Mouse (Mus musculus): ENCODE results near the gene Stkld1.

The Stkld1 gene

GRCm38 (mm10) chr2:26915927-26916728 lies 17.7 kb upstream of the Stkld1 start, which contains the start of the genes Surf2 and Surf1:
Gene Surf2 (plus strand): TSS chr2:26916367.
Gene Surf1 (minus strand): TSS chr2:26916530.
- peak; percentile 83 for DNase-seq (ENCODE audit: extremely low spot score, low spot score)

DNA sequence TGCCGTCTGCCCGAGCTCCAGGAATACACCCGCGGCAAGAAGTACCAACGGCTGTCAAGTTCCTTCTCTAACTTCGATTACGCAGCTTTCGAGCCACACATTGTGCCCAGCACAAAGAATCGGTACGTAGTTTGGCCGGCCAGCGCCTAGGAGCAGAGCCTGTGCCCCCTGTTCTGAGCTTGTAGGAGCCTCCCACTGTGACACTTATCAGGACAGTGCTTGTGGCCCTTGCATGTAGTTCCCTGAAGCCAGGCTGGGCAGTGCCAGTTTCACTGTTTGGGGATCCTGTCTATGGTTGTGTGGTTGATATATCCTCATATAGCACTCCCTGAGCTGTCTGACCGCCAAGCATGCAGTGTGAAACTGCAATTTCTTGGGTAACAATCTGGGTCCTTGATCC lies 17.1 kb upstream of the Stkld1 start:
- no peak for DNase-seq (ENCODE audit: extremely low spot score, low spot score)

GRCm38 (mm10) chr2:26919684-26920083 lies 14.2 kb upstream of the Stkld1 start:
- no peak for DNase-seq (ENCODE audit: extremely low spot score, low spot score)

DNA sequence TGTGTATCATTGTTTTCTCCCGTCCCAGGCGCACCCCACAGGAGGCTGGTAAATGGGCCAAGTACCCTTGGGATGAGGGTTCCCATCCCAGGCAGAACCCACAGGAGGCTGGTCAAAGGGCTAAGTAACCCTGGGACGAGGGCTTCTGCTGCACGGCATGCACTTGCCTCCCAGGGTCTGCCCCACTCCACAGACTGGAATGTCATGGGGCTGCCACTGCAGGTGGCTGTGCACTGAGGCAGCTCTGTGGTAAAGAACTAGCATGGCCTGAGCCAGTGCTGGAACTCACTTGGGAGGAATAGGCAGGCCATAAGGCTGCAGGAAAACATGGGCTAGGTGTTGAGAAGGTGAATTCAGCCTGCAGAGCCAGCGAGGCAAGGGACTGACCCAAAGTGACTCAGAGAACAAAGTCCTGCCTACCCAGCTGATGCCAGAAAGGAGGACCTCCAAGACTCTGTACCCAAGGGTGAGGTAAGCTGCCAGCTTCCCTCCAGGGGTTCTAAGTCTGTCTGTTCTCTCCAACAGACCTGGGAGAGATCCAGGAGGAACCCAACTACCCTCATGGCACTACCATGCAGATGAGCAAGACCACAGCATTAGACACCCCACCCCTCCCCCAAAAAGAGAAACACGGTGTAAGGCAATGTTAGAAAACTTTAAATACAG lies 13.5 kb upstream of the Stkld1 start:
- DNase-seq (ENCODE audit: extremely low spot score, low spot score), result no peak

DNA sequence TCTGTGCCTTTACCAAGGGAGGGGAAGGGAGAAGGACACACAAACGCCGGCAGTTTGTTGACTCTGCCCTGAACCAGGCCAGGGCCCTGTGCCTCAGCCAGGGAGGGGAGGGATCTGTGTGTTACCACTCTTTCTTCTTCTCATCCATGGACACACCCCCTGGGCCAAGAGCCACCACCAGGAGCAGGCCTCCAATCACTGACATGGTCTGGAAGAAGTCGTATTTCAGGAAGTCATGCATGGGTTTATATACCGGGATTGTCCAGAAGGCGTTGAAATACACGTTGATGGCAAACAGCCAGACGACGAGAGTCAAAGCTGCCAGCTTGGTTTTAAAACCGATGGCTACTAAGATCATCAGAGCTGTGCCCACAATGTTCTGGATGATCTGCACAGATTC lies 12.1 kb upstream of the Stkld1 start:
- DNase-seq (ENCODE audit: extremely low spot score, low spot score), result no peak

DNA sequence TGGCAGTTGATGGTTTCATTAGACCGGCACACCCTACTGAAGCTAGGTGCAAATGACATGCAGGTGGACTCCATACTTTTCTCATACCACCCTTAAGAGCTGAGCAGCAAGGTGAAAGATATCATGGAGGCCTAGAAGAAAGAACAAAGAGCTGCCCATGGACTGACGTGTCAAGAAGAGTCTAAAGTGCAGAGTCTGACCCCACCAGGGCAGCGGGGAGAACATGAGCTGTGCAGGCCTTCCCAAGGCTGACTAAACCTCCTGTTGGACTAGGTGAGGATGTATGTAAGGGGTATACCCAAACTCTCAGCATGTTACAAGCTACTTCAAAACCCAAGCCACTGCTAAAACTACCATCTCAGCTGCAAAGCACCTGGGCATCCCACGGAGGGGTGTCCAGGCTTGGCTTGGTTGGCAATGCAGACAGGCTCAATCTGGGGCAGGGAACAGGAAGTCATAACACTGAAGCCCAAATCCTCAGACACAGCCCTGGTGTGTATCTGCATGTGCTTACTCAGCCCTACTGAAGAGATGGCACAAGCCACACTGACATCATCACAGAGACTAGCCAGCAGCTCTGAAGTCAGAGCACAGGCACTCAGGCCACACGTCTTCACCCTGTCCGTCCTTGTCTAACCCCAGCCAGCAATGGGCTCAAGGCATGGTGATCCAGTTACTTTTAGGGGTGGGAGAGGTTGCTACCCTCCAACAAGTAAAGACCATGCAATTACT lies 5.9 kb upstream of the Stkld1 start:
- DNase-seq (ENCODE audit: extremely low spot score, low spot score), result no peak

GRCm38 (mm10) chr2:26930390-26930789 lies 3.5 kb upstream of the Stkld1 start:
- peak; percentile 54 for DNase-seq (ENCODE audit: extremely low spot score, low spot score)

DNA sequence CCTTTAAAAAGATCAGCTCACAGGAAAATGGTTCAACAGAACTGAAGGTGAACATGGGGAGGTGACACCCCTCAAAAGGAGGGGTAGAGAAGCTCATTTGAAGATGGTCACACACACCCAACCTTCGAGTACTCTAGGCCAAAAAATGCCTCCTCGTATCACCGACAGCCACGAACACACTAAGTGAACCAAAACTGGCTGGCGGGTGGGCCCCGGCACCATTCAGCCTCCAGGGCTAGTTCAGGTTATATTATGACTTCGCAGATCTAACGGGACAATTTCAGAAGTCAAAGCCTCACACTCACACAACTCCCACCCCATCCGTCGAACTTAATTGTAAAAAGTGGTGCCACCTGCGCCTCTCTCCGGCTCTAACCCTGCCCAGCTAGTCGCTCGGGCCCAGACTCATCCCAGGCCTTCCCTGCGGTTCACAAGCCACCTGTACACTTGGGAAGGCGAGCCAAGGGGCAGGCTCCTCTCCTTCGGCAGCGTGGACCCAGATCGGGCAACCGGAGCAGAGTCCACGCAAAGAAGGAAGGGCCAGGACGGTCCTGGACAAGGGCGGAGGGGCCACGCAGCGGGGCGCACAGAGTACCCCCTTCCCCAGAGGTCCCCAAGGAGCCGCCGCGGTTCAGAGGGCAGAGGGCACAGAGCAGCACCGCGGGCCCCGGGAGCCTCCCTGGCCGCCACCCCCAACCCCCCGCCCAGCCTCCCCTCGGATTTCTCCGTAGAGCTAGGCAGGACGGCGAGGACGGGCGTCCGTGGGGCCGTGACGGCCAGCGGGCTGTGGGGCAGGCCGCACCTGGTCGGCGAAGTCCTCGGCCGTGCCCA lies 1.2 kb upstream of the Stkld1 start:
- DNase-seq (ENCODE audit: extremely low spot score, low spot score), result no peak

- no peak for DNase-seq (ENCODE audit: extremely low spot score, low spot score)
Measured at GRCm38 (mm10) chr2:26935286-26935685, 1.4 kb downstream of the Stkld1 start.

GRCm38 (mm10) chr2:26936425-26936824 lies 2.6 kb downstream of the Stkld1 start:
- DNase-seq (ENCODE audit: extremely low spot score, low spot score), result no peak

- DNase-seq (ENCODE audit: extremely low spot score, low spot score), result no peak
Measured at GRCm38 (mm10) chr2:26941539-26941938, 7.7 kb downstream of the Stkld1 start.

DNA sequence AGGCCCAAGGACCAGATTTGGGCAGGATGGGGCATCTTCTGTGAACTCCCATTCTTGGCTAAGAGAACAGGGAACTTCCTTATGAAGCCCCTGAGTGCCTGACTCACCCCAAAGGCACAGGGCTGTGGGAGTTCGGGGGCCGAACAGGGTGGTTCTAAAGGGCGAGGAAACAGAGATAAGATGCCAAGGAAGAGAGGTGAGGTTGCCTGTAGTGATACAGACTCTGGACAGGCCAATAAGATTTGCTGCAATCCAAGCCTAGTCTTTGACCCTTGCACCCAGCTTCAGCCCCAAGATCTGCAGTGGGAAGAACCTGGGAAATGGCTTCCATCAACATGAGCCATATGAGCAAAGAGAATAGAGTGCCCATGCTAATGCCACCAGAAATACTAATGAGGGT lies 9.4 kb downstream of the Stkld1 start:
- no peak for DNase-seq (ENCODE audit: extremely low spot score, low spot score)

- DNase-seq (ENCODE audit: extremely low spot score, low spot score), result no peak
Measured at GRCm38 (mm10) chr2:26950411-26950810, 16.6 kb downstream of the Stkld1 start.

GRCm38 (mm10) chr2:26951346-26951905 lies 17.6 kb downstream of the Stkld1 start:
- DNase-seq (ENCODE audit: extremely low spot score, low spot score), result no peak

DNA sequence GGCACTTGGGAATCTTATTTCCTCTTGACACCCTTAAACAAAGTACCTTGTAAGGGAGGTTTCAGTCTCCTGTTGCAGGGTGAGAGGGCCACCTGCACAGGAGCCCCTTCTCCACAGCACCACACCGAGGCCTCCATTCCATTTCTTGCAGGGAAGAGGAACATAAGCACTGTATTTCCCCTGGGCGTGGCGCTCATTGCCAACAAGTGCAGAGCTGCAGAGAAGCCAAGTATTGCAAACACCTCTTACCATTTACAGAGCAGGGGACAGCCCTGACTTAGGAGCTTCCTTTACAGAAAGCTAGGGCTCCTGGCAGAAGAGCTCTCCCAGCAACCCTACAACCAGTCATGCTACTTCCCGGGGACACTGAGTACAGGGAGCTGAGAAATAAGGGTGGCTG lies 18.3 kb downstream of the Stkld1 start:
- DNase-seq (ENCODE audit: extremely low spot score, low spot score), result no peak

- DNase-seq (ENCODE audit: extremely low spot score, low spot score), result no peak
Measured at GRCm38 (mm10) chr2:26952866-26953265, 19.0 kb downstream of the Stkld1 start.

DNA sequence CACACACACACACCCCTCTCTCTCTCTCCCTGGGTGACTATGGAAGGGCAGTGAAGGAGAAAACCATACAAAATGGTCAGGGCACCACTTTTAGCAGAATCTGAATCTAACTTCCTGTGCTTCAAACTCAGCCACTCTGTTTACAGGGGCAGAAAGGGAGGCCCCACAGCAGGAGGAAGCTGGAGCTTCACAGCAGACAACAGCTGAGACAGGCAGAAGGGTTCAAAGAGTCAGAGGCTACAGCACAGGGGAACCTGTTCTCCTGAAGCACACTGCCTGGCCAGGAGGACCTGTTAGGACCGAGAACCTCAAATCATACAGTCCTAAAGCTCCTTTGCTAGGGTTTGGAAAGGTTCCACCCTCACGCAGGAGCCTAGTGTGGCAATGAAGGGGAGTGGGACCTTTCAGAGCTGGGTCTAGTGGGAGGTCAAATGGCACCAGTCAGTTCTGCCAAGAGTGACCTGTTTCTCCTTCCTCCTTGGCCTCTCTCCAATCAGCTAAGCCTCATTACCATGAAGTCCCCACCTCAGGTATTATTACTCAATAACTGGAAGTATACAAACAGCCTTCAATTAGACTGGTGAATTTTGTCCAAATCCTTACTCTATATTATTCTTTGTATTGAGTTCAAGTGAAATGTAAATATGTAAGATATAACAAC lies 21.0 kb downstream of the Stkld1 start:
- DNase-seq (ENCODE audit: extremely low spot score, low spot score), result no peak

- no peak for DNase-seq (ENCODE audit: extremely low spot score, low spot score)
Measured at GRCm38 (mm10) chr2:26956811-26957487, 23.1 kb downstream of the Stkld1 start.

GRCm38 (mm10) chr2:26957488-26957859 lies 23.6 kb downstream of the Stkld1 start:
- no peak for DNase-seq (ENCODE audit: extremely low spot score, low spot score)

- no peak for DNase-seq (ENCODE audit: extremely low spot score, low spot score)
Measured at GRCm38 (mm10) chr2:26960756-26961155, 26.9 kb downstream of the Stkld1 start.
